Mouse (Mus musculus): ENCODE measurements around the gene Gab1. TPM values are rescaled to one million over a fixed set of nuclear protein-coding genes. Genes with fewer than 3 reads are reported as not detected.
A peak's percentile ranks its signal among the peaks of the same experiment; 100 is the strongest.

The Gab1 gene
- polyA plus RNA-seq, 1 experiment from 2014 or later: 13.6 TPM

DNA sequence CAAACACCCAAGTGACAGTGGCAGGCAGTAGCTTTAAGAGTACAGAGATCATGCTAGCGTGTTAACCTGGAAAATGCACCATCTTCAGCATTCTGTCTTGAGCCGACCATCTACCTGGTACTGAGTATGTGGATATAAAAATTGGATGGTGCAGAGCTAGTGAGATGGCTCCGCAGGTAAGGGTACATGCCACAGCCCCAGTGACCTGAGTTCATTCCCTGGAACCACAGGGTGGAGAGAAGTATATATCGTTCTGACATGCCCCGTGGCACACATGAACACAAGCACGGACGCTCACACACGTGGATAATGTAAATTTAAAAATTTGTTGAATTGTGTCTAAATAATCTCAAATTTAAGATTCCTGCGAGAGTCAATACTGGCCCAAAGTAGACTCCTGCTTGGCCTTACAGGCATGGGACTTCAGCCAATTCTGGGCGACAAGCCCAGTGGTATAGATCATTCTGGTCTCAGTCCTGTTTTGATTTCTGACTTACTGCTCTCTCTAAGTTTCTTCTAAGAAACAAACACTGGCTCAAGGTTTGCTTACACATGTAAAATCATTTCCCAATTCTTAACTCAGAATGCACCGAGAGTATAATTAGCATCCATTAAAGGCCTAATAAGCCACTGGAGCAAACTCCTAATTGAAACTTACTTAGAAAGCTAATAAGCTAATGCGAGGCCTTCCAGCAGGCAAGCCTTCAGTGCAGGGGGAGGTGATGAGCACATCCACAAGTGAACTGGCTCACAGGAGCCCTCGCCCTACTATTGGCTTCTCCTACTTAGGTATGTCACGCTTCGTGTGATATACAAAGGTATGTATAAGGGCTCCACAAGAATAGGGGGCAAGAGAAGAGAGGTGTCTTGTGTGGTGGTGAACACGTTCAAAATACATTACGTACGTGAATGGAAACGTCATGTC, 85.5 kb downstream of the Gab1 start:
- Histone ChIP-seq H3K4me2 (ENCODE audit: low read depth, low read length) (no peak overlapping the region), H3K4me1 (ENCODE audit: control insufficient read depth, insufficient read depth, low read length) (peaks cover 5% of the 10 kb centered on the region), H3K36me3 (ENCODE audit: control insufficient read depth, insufficient read depth, low read length) (no peaks in the 10 kb centered on the region), H3K27ac (ENCODE audit: low read length) (no peak overlapping the region), H3K27me3 (ENCODE audit: control insufficient read depth, insufficient read depth, low read length) (no peaks in the 10 kb centered on the region), H3K9ac (ENCODE audit: low read length) (no peak overlapping the region), H3K4me3 (replicated peaks; ENCODE audit: low read length) (no peak overlapping the region), H3K9me3 (replicated peaks; ENCODE audit: control insufficient read depth, low read length) (no peaks in the 10 kb centered on the region)
- WGBS: 75% methylated on average over 19 of the region's 19 CpGs
- no peak for ATAC-seq (ENCODE audit: insufficient read depth, low FRiP score)

DNA sequence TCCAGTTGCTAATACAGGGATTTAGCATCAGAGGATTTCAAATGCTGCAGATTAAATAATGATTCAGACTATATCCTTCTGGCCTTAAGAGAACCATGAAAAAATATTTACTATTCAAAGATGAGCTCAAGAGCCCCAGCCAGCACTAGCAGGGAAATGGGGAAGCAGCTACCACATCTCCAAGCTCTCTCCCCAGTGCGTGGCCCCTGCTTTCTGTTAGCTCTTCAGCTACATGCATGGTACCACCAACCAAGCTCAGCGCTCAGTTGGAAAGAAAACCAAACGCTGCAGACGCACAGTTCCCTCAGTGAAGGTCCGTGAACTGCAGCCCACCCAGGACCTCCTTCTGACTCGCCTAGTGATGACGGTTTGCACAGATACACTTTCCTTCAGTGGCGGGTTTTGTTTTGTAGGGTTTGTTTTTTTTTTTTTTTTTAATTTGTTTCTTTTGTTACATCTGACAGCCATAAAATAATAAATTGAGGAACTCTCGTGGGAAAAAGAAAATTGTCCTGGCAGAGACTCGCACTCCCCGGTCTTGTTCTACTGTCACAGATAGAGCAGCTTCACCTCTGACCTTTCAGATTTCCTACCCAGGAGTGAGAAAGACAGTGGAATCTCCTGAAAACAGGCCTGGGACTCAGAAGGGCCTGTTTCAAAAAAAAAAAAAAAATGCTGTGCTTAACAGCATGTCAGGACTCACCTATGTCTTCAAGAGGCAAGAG, 86.4 kb downstream of the Gab1 start:
- H3K4me2 ChIP-seq (ENCODE audit: low read depth, low read length): no peak overlapping the region
- no peak overlapping the region for H3K4me3 ChIP-seq (replicated peaks; ENCODE audit: low read length)
- no peak overlapping the region for H3K9ac ChIP-seq (ENCODE audit: low read length)
- WGBS: 62% methylated on average over 11 of the region's 11 CpGs
- no peaks in the 10 kb centered on the region for H3K27me3 ChIP-seq (ENCODE audit: control insufficient read depth, insufficient read depth, low read length)
- H3K9me3 ChIP-seq (replicated peaks; ENCODE audit: control insufficient read depth, low read length): no peaks in the 10 kb centered on the region
- H3K27ac ChIP-seq (ENCODE audit: low read length): no peak overlapping the region
- no peak for ATAC-seq (ENCODE audit: insufficient read depth, low FRiP score)
- H3K4me1 ChIP-seq (ENCODE audit: control insufficient read depth, insufficient read depth, low read length): peaks cover 5% of the 10 kb centered on the region
- no peaks in the 10 kb centered on the region for H3K36me3 ChIP-seq (ENCODE audit: control insufficient read depth, insufficient read depth, low read length)

DNA sequence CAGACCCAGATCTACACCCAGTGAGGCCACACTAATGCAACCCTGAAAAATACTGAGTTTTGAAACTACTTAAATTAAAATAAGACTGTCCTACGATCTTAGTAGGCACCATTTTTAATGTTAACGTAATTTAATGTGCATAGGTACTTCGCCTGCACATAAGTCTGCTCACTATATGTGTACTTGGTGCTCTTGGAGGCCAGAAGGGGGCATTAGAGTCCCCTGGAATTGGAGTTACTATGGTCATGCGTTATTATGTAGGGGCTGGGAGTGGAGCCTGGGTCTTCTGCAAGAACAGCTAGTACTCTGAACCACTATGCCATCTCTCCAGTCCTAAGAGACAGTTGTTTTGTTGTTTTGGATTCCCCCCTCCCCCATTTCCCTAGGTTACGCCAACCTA, 88.1 kb downstream of the Gab1 start:
- Histone ChIP-seq H3K27me3 (ENCODE audit: control insufficient read depth, insufficient read depth, low read length) (no peaks in the 10 kb centered on the region), H3K4me2 (ENCODE audit: low read depth, low read length) (no peak overlapping the region), H3K36me3 (ENCODE audit: control insufficient read depth, insufficient read depth, low read length) (peaks cover 7% of the 10 kb centered on the region; the same call in 1 of the 2 replicates), H3K9ac (ENCODE audit: low read length) (no peak overlapping the region), H3K9me3 (replicated peaks; ENCODE audit: control insufficient read depth, low read length) (no peaks in the 10 kb centered on the region), H3K4me1 (ENCODE audit: control insufficient read depth, insufficient read depth, low read length) (peaks cover 5% of the 10 kb centered on the region), H3K4me3 (replicated peaks; ENCODE audit: low read length) (no peak overlapping the region), H3K27ac (ENCODE audit: low read length) (no peak overlapping the region)
- 86% methylated on average over 5 of the region's 5 CpGs for WGBS
- no peak for ATAC-seq (ENCODE audit: insufficient read depth, low FRiP score)

DNA sequence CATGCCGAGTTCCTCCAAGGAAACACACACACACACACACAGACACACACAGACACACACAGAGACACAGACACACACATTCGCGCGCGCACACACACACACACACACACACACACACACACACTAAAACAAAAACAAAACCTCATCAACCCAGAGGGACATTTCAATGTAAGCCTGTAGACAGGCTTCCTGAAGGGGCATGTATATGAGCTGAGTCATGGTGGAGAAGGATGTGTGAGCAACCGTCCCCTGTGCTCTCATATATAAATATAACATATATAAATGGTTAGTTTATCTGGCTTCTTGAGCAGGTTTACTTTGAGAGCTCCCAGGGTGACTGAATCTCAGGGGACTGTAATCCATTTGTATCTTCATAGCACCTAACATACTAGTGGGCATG, 91.0 kb downstream of the Gab1 start:
- peaks cover 9% of the 10 kb centered on the region; the same call in 1 of the 2 replicates for H3K36me3 ChIP-seq (ENCODE audit: control insufficient read depth, insufficient read depth, low read length)
- no peak for ATAC-seq (ENCODE audit: insufficient read depth, low FRiP score)
- H3K27me3 ChIP-seq (ENCODE audit: control insufficient read depth, insufficient read depth, low read length): no peaks in the 10 kb centered on the region
- no peak overlapping the region for H3K4me3 ChIP-seq (replicated peaks; ENCODE audit: low read length)
- no peak overlapping the region for H3K27ac ChIP-seq (ENCODE audit: low read length)
- no peak overlapping the region for H3K9ac ChIP-seq (ENCODE audit: low read length)
- peaks cover 1% of the 10 kb centered on the region for H3K4me1 ChIP-seq (ENCODE audit: control insufficient read depth, insufficient read depth, low read length)
- no peaks in the 10 kb centered on the region for H3K9me3 ChIP-seq (replicated peaks; ENCODE audit: control insufficient read depth, low read length)
- no peak overlapping the region for H3K4me2 ChIP-seq (ENCODE audit: low read depth, low read length)
- WGBS: 82% methylated on average over 6 of the region's 6 CpGs

DNA sequence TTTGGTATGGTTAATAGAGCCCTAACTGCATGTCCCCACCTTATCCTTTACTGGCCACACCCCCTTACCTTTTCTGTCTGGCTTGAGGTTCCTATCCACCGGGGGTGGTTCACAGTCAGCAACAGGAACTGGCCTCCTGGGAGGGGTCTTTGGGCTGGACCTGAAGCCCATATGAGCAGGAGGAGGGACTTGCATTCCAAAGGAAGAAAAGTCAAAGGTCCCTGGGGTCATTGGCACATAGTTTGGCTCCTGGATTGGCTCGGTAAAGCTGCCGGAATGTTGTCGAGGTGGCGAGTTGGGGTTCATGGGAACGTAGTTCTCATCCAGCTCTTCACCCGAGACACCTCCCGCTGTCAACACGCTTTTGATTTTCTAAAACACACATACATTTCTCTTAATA, 95.8 kb downstream of the Gab1 start:
- Histone ChIP-seq H3K4me1 (ENCODE audit: control insufficient read depth, insufficient read depth, low read length) (peaks cover 13% of the 10 kb centered on the region; the same call in 1 of the 2 replicates), H3K9me3 (replicated peaks; ENCODE audit: control insufficient read depth, low read length) (no peaks in the 10 kb centered on the region), H3K4me2 (ENCODE audit: low read depth, low read length) (no peak overlapping the region), H3K4me3 (replicated peaks; ENCODE audit: low read length) (no peak overlapping the region), H3K9ac (ENCODE audit: low read length) (no peak overlapping the region), H3K27ac (ENCODE audit: low read length) (no peak overlapping the region), H3K27me3 (ENCODE audit: control insufficient read depth, insufficient read depth, low read length) (no peaks in the 10 kb centered on the region), H3K36me3 (ENCODE audit: control insufficient read depth, insufficient read depth, low read length) (peaks cover 17% of the 10 kb centered on the region)
- WGBS: 89% methylated on average over 9 of the region's 9 CpGs
- no peak for ATAC-seq (ENCODE audit: insufficient read depth, low FRiP score)

DNA sequence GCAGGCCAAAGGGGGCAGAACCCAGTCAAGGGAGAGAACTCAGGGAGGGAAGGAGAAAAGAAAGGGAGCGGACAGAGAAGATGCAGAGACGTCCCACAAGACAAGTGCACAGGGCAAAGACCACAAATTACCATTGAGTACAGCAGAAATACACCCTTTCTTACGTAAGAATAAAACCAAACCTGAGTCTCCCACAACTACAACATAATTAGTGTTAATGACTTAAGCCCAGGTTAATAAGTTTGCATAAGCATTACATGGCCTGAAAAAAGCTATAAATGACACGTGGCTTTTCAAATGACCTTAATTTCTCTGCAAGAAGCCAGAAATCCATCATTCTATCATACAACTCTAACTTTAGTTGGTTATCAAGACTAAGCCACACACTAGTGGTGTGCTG, 97.0 kb downstream of the Gab1 start:
- peaks cover 14% of the 10 kb centered on the region; the same call in 1 of the 2 replicates for H3K4me1 ChIP-seq (ENCODE audit: control insufficient read depth, insufficient read depth, low read length)
- H3K9ac ChIP-seq (ENCODE audit: low read length): no peak overlapping the region
- no peak overlapping the region for H3K4me3 ChIP-seq (replicated peaks; ENCODE audit: low read length)
- 85% methylated on average over 4 of the region's 4 CpGs for WGBS
- H3K9me3 ChIP-seq (replicated peaks; ENCODE audit: control insufficient read depth, low read length): no peaks in the 10 kb centered on the region
- peaks cover 11% of the 10 kb centered on the region for H3K36me3 ChIP-seq (ENCODE audit: control insufficient read depth, insufficient read depth, low read length)
- H3K27ac ChIP-seq (ENCODE audit: low read length): no peak overlapping the region
- no peak overlapping the region for H3K4me2 ChIP-seq (ENCODE audit: low read depth, low read length)
- ATAC-seq (ENCODE audit: insufficient read depth, low FRiP score): no peak
- no peaks in the 10 kb centered on the region for H3K27me3 ChIP-seq (ENCODE audit: control insufficient read depth, insufficient read depth, low read length)

DNA sequence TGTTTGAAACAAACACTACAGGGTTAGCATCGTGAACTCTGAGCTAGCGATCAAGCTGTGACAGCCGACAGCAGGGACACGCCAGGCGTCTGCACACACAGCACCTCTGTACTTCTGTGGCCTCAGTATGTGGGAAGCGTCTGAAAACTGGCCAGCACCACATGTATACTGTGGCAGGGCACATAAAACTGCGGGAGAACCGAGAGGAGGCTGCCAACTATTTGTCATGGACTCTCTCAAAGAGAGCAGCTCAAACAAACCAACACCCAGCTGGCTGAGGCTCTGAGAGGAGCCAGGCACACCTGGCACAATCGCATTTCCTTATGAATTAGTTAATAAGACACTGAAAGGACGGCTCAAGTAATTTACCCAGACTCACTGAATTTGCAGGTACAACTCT, 99.0 kb downstream of the Gab1 start:
- H3K36me3 ChIP-seq (ENCODE audit: control insufficient read depth, insufficient read depth, low read length): peaks cover 11% of the 10 kb centered on the region
- ATAC-seq (ENCODE audit: insufficient read depth, low FRiP score): peak; percentile 73; the same call in 1 of the 2 replicates
- WGBS: 32% methylated on average over 10 of the region's 10 CpGs
- no peaks in the 10 kb centered on the region for H3K9me3 ChIP-seq (replicated peaks; ENCODE audit: control insufficient read depth, low read length)
- peak overlapping the region; percentile 14; the same call in 1 of the 2 replicates for H3K4me2 ChIP-seq (ENCODE audit: low read depth, low read length)
- H3K4me1 ChIP-seq (ENCODE audit: control insufficient read depth, insufficient read depth, low read length): peaks cover 14% of the 10 kb centered on the region; the same call in 1 of the 2 replicates
- no peak overlapping the region for H3K4me3 ChIP-seq (replicated peaks; ENCODE audit: low read length)
- H3K27me3 ChIP-seq (ENCODE audit: control insufficient read depth, insufficient read depth, low read length): no peaks in the 10 kb centered on the region
- peak overlapping the region; percentile 85 for H3K27ac ChIP-seq (ENCODE audit: low read length)
- peak overlapping the region; percentile 23 for H3K9ac ChIP-seq (ENCODE audit: low read length)

DNA sequence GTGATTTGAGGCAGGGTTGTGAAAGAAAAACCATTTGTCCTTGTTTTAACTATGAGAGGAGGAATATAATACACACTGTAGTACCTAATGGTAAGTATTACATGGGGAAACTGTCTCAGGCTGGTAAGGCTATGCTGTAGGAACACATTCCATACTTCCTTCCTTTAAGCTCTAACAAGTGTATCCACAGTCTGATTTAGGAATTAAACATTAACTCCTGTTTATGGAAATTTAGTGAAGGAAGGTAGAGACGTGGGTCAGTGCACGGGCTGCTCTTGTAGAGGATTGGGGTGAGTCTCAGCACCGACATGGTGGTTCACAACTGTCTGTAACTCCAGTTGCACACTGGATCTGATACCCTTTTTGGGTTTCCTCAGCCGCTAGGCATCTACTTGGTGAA, 100.0 kb downstream of the Gab1 start:
- no peak for ATAC-seq (ENCODE audit: insufficient read depth, low FRiP score)
- 72% methylated on average over 4 of the region's 4 CpGs for WGBS
- H3K36me3 ChIP-seq (ENCODE audit: control insufficient read depth, insufficient read depth, low read length): peaks cover 11% of the 10 kb centered on the region
- H3K27me3 ChIP-seq (ENCODE audit: control insufficient read depth, insufficient read depth, low read length): no peaks in the 10 kb centered on the region
- H3K4me2 ChIP-seq (ENCODE audit: low read depth, low read length): no peak overlapping the region
- H3K27ac ChIP-seq (ENCODE audit: low read length): no peak overlapping the region
- no peaks in the 10 kb centered on the region for H3K9me3 ChIP-seq (replicated peaks; ENCODE audit: control insufficient read depth, low read length)
- H3K4me3 ChIP-seq (replicated peaks; ENCODE audit: low read length): no peak overlapping the region
- no peak overlapping the region for H3K9ac ChIP-seq (ENCODE audit: low read length)
- H3K4me1 ChIP-seq (ENCODE audit: control insufficient read depth, insufficient read depth, low read length): peaks cover 14% of the 10 kb centered on the region; the same call in 1 of the 2 replicates

DNA sequence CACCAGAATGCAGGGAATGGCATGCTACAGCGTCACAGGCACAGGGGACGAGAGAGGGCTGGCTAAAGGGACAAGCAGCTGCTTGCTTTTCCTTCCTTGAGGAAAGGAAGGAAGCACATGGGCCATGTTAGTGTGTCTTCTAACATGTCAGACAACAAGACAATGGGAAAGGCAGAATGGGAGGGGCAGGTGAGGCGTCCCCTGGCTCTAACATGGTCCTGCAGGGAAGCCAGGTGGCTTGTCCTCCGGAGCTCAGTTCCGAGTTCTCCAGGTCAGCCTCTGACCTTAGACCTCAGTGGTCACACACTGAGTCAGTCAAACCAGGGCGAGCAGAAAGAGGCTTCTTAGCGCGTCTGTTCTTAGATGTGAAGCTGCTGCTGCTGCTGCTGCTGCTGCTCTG, 103.9 kb downstream of the Gab1 start:
- H3K36me3 ChIP-seq (ENCODE audit: control insufficient read depth, insufficient read depth, low read length): no peaks in the 10 kb centered on the region
- H3K4me1 ChIP-seq (ENCODE audit: control insufficient read depth, insufficient read depth, low read length): peaks cover 14% of the 10 kb centered on the region; the same call in 1 of the 2 replicates
- H3K4me2 ChIP-seq (ENCODE audit: low read depth, low read length): no peak overlapping the region
- 65% methylated on average over 8 of the region's 8 CpGs for whole genome bisulfite sequencing
- H3K9ac ChIP-seq (ENCODE audit: low read length): no peak overlapping the region
- no peak for ATAC-seq (ENCODE audit: insufficient read depth, low FRiP score)
- no peaks in the 10 kb centered on the region for H3K27me3 ChIP-seq (ENCODE audit: control insufficient read depth, insufficient read depth, low read length)
- no peak overlapping the region for H3K4me3 ChIP-seq (replicated peaks; ENCODE audit: low read length)
- H3K27ac ChIP-seq (ENCODE audit: low read length): no peak overlapping the region
- no peaks in the 10 kb centered on the region for H3K9me3 ChIP-seq (replicated peaks; ENCODE audit: control insufficient read depth, low read length)
